Mouse (Mus musculus): ENCODE results near the gene Irf3.

- no peak for TF ChIP-seq POLR2A (IDR thresholded peaks at IDR 0.05; ENCODE audit: control insufficient read depth, extremely low read depth, insufficient read depth, low read length, poor library complexity)
- TF ChIP-seq CTCF (IDR thresholded peaks at IDR 0.05; ENCODE audit: borderline replicate concordance, control insufficient read depth, extremely low read depth, insufficient read depth, low read length, poor library complexity), result no peak
Observed at GRCm38 (mm10) chr7:45012011-45012410, 14.6 kb downstream of the Irf3 start.

Measured in thymus, adult 2 months (tissue).